Mouse (Mus musculus): ENCODE data around the gene Lrrc15. TPM values are rescaled to one million over a fixed set of nuclear protein-coding genes. Genes with fewer than 3 reads are reported as not detected.

Lrrc15 gene
- polyA plus RNA-seq, 1 experiment from 2014 or later = 0.89 TPM

GRCm38 (mm10) chr16:30271223-30271761 lies 11.8 kb downstream of the Lrrc15 start:
- H3K27me3 ChIP-seq (ENCODE audit: control insufficient read depth, insufficient read depth, low read length) = no peaks in the 10 kb centered on the region
- no peak overlapping the region for H3K27ac ChIP-seq (replicated peaks; ENCODE audit: low read depth, low read length)
- DNase-seq (ENCODE audit: low spot score) = no peak
- H3K4me2 ChIP-seq (ENCODE audit: low read depth, severe bottlenecking) = no peak overlapping the region
- no peaks in the 10 kb centered on the region for H3K36me3 ChIP-seq (ENCODE audit: control insufficient read depth, insufficient read depth, low read length)
- 37% methylated on average over 8 of the region's 8 CpGs for WGBS
- no peak overlapping the region for H3K4me3 ChIP-seq (ENCODE audit: low read depth, low read length)
- peaks cover 12% of the 10 kb centered on the region for H3K4me1 ChIP-seq (ENCODE audit: control insufficient read depth, insufficient read depth, low read length)
- no peaks in the 10 kb centered on the region for H3K9me3 ChIP-seq (ENCODE audit: control insufficient read depth, low read length)
- H3K9ac ChIP-seq (ENCODE audit: low read length) = no peak overlapping the region
- no peak for ATAC-seq (ENCODE audit: insufficient number of reproducible peaks, low FRiP score, low TSS enrichment, low read depth)

- no peak for ATAC-seq (ENCODE audit: insufficient number of reproducible peaks, low FRiP score, low TSS enrichment, low read depth)
- Histone ChIP-seq H3K4me1 (ENCODE audit: control insufficient read depth, insufficient read depth, low read length) (peaks cover 12% of the 10 kb centered on the region), H3K27me3 (ENCODE audit: control insufficient read depth, insufficient read depth, low read length) (no peaks in the 10 kb centered on the region), H3K9me3 (ENCODE audit: control insufficient read depth, low read length) (no peaks in the 10 kb centered on the region), H3K4me2 (ENCODE audit: low read depth, severe bottlenecking) (no peak within 1 kb of the TSS), H3K9ac (ENCODE audit: low read length) (no peak within 1 kb of the TSS), H3K27ac (replicated peaks; ENCODE audit: low read depth, low read length) (no peak within 1 kb of the TSS), H3K36me3 (ENCODE audit: control insufficient read depth, insufficient read depth, low read length) (no peaks in the 10 kb centered on the region), H3K4me3 (ENCODE audit: low read depth, low read length) (no peak within 1 kb of the TSS)
- WGBS = 77% methylated on average over 5 of the region's 5 CpGs
- DNase-seq (ENCODE audit: low spot score) = no peak
Observed at GRCm38 (mm10) chr16:30267359-30267758, 15.7 kb downstream of the Lrrc15 start, which contains the start of gene Cpn2. Gene Cpn2, minus strand, starts transcription at chr16:30267499.

GRCm38 (mm10) chr16:30266561-30266960 lies 16.5 kb downstream of the Lrrc15 start:
- H3K36me3 ChIP-seq (ENCODE audit: control insufficient read depth, insufficient read depth, low read length) = no peaks in the 10 kb centered on the region
- no peak for ATAC-seq (ENCODE audit: insufficient number of reproducible peaks, low FRiP score, low TSS enrichment, low read depth)
- H3K4me1 ChIP-seq (ENCODE audit: control insufficient read depth, insufficient read depth, low read length) = peaks cover 5% of the 10 kb centered on the region
- no peak overlapping the region for H3K4me3 ChIP-seq (ENCODE audit: low read depth, low read length)
- H3K9ac ChIP-seq (ENCODE audit: low read length) = no peak overlapping the region
- no peak overlapping the region for H3K27ac ChIP-seq (replicated peaks; ENCODE audit: low read depth, low read length)
- H3K4me2 ChIP-seq (ENCODE audit: low read depth, severe bottlenecking) = no peak overlapping the region
- no peaks in the 10 kb centered on the region for H3K27me3 ChIP-seq (ENCODE audit: control insufficient read depth, insufficient read depth, low read length)
- 81% methylated on average over 5 of the region's 5 CpGs for WGBS
- no peak for DNase-seq (ENCODE audit: low spot score)
- no peaks in the 10 kb centered on the region for H3K9me3 ChIP-seq (ENCODE audit: control insufficient read depth, low read length)

- no peak overlapping the region for H3K4me2 ChIP-seq (ENCODE audit: low read depth, severe bottlenecking)
- WGBS = 68% methylated on average over 4 of the region's 4 CpGs
- DNase-seq (ENCODE audit: low spot score) = no peak
Observed at GRCm38 (mm10) chr16:30265611-30266010, 17.4 kb downstream of the Lrrc15 start.

GRCm38 (mm10) chr16:30263156-30263555 lies 19.9 kb downstream of the Lrrc15 start:
- Histone ChIP-seq H3K9ac (ENCODE audit: low read length) (no peak overlapping the region), H3K36me3 (ENCODE audit: control insufficient read depth, insufficient read depth, low read length) (no peaks in the 10 kb centered on the region), H3K4me1 (ENCODE audit: control insufficient read depth, insufficient read depth, low read length) (no peaks in the 10 kb centered on the region), H3K9me3 (ENCODE audit: control insufficient read depth, low read length) (no peaks in the 10 kb centered on the region), H3K27ac (replicated peaks; ENCODE audit: low read depth, low read length) (no peak overlapping the region), H3K4me3 (ENCODE audit: low read depth, low read length) (no peak overlapping the region), H3K27me3 (ENCODE audit: control insufficient read depth, insufficient read depth, low read length) (no peaks in the 10 kb centered on the region), H3K4me2 (ENCODE audit: low read depth, severe bottlenecking) (no peak overlapping the region)
- ATAC-seq (ENCODE audit: insufficient number of reproducible peaks, low FRiP score, low TSS enrichment, low read depth) = 0 out of 2 replicates have a peak, but pooled peaks have one; percentile 63
- DNase-seq (ENCODE audit: low spot score) = no peak
- 55% methylated on average over 4 of the region's 4 CpGs for WGBS

More at GRCm38 (mm10) chr16:30265611-30266010, 17.4 kb downstream of the Lrrc15 start:
- H3K36me3 ChIP-seq (ENCODE audit: control insufficient read depth, insufficient read depth, low read length) = no peaks in the 10 kb centered on the region
- H3K4me3 ChIP-seq (ENCODE audit: low read depth, low read length) = no peak overlapping the region
- ATAC-seq (ENCODE audit: insufficient number of reproducible peaks, low FRiP score, low TSS enrichment, low read depth) = no peak
- H3K4me1 ChIP-seq (ENCODE audit: control insufficient read depth, insufficient read depth, low read length) = no peaks in the 10 kb centered on the region
- no peak overlapping the region for H3K9ac ChIP-seq (ENCODE audit: low read length)
- no peaks in the 10 kb centered on the region for H3K9me3 ChIP-seq (ENCODE audit: control insufficient read depth, low read length)
- no peaks in the 10 kb centered on the region for H3K27me3 ChIP-seq (ENCODE audit: control insufficient read depth, insufficient read depth, low read length)
- no peak overlapping the region for H3K27ac ChIP-seq (replicated peaks; ENCODE audit: low read depth, low read length)

GRCm38 (mm10) chr16:30262664-30263063 lies 20.4 kb downstream of the Lrrc15 start:
- 0% methylated on average over 2 of the region's 2 CpGs for WGBS

GRCm38 (mm10) chr16:30262157-30262556 lies 20.9 kb downstream of the Lrrc15 start:
- no peak for DNase-seq (ENCODE audit: low spot score)
- WGBS = 87% methylated on average over 10 of the region's 10 CpGs
- no peak overlapping the region for H3K27ac ChIP-seq (replicated peaks; ENCODE audit: low read depth, low read length)
- no peak for ATAC-seq (ENCODE audit: insufficient number of reproducible peaks, low FRiP score, low TSS enrichment, low read depth)
- no peaks in the 10 kb centered on the region for H3K27me3 ChIP-seq (ENCODE audit: control insufficient read depth, insufficient read depth, low read length)
- no peak overlapping the region for H3K4me2 ChIP-seq (ENCODE audit: low read depth, severe bottlenecking)
- no peaks in the 10 kb centered on the region for H3K4me1 ChIP-seq (ENCODE audit: control insufficient read depth, insufficient read depth, low read length)
- H3K36me3 ChIP-seq (ENCODE audit: control insufficient read depth, insufficient read depth, low read length) = no peaks in the 10 kb centered on the region
- H3K4me3 ChIP-seq (ENCODE audit: low read depth, low read length) = no peak overlapping the region
- H3K9me3 ChIP-seq (ENCODE audit: control insufficient read depth, low read length) = no peaks in the 10 kb centered on the region
- H3K9ac ChIP-seq (ENCODE audit: low read length) = no peak overlapping the region

More at GRCm38 (mm10) chr16:30262664-30263063, 20.4 kb downstream of the Lrrc15 start:
- DNase-seq (ENCODE audit: low spot score) (peak; percentile 91), ATAC-seq (ENCODE audit: insufficient number of reproducible peaks, low FRiP score, low TSS enrichment, low read depth) (no peak)
- H3K4me1 ChIP-seq (ENCODE audit: control insufficient read depth, insufficient read depth, low read length) = no peaks in the 10 kb centered on the region
- no peak overlapping the region for H3K4me2 ChIP-seq (ENCODE audit: low read depth, severe bottlenecking)
- no peaks in the 10 kb centered on the region for H3K27me3 ChIP-seq (ENCODE audit: control insufficient read depth, insufficient read depth, low read length)
- no peaks in the 10 kb centered on the region for H3K9me3 ChIP-seq (ENCODE audit: control insufficient read depth, low read length)
- no peak overlapping the region for H3K9ac ChIP-seq (ENCODE audit: low read length)
- H3K36me3 ChIP-seq (ENCODE audit: control insufficient read depth, insufficient read depth, low read length) = no peaks in the 10 kb centered on the region
- no peak overlapping the region for H3K4me3 ChIP-seq (ENCODE audit: low read depth, low read length)
- H3K27ac ChIP-seq (replicated peaks; ENCODE audit: low read depth, low read length) = no peak overlapping the region

GRCm38 (mm10) chr16:30261341-30261740 lies 21.7 kb downstream of the Lrrc15 start:
- H3K4me3 ChIP-seq (ENCODE audit: low read depth, low read length) = no peak overlapping the region
- H3K4me2 ChIP-seq (ENCODE audit: low read depth, severe bottlenecking) = no peak overlapping the region
- DNase-seq (ENCODE audit: low spot score) (no peak), ATAC-seq (ENCODE audit: insufficient number of reproducible peaks, low FRiP score, low TSS enrichment, low read depth) (no peak)
- H3K9me3 ChIP-seq (ENCODE audit: control insufficient read depth, low read length) = no peaks in the 10 kb centered on the region
- 90% methylated on average over 9 of the region's 9 CpGs for WGBS
- H3K36me3 ChIP-seq (ENCODE audit: control insufficient read depth, insufficient read depth, low read length) = no peaks in the 10 kb centered on the region
- no peak overlapping the region for H3K9ac ChIP-seq (ENCODE audit: low read length)
- no peaks in the 10 kb centered on the region for H3K27me3 ChIP-seq (ENCODE audit: control insufficient read depth, insufficient read depth, low read length)
- H3K4me1 ChIP-seq (ENCODE audit: control insufficient read depth, insufficient read depth, low read length) = no peaks in the 10 kb centered on the region
- no peak overlapping the region for H3K27ac ChIP-seq (replicated peaks; ENCODE audit: low read depth, low read length)
